Mouse (Mus musculus) frontal cortex, postnatal 36 days (tissue): ENCODE data around the gene Best1.

Experiments
- DNase-seq, 2 experiments: peaks; one replicate each; pipeline ENCODE4 v3.0.0; 2022; ENCODE audit warnings: low spot score in 2 of 2

Gene Best1

GRCm38 (mm10) chr19:10001206-10001969 is at the start of gene Best1, which contains the start of gene Rab3il1:
Best1 (minus strand) TSS chr19:10001633.
Rab3il1 (plus strand) TSS chr19:10001669.
- DNase-seq = no peak

DNA sequence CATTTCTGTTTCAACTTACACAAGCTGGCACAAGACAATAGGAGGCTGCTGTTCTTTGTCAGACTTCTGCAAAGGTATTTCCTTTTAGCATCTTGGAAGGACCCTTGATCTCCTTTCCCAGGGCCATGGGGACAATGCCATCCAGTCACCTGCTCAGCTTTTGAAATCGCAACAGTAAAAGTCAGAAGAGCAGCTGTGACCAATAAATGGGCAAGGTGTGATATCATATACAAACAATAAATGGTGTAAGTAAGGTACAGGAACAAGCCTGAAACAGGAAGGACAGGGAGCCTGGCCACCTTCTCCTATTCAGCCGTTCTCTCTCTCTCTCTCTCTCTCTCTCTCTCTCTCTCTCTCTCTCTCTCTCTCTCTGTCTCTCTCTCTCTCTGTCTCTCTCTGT is 49.0 kb upstream of the Best1 start:
- no peak for DNase-seq

GRCm38 (mm10) chr19:10049533-10049932 is 48.1 kb upstream of the Best1 start:
- DNase-seq = no peak

- no peak for DNase-seq
Observed at GRCm38 (mm10) chr19:10046983-10047382, 45.5 kb upstream of the Best1 start.

- DNase-seq = no peak
Observed at GRCm38 (mm10) chr19:10046346-10046745, 44.9 kb upstream of the Best1 start.

DNA sequence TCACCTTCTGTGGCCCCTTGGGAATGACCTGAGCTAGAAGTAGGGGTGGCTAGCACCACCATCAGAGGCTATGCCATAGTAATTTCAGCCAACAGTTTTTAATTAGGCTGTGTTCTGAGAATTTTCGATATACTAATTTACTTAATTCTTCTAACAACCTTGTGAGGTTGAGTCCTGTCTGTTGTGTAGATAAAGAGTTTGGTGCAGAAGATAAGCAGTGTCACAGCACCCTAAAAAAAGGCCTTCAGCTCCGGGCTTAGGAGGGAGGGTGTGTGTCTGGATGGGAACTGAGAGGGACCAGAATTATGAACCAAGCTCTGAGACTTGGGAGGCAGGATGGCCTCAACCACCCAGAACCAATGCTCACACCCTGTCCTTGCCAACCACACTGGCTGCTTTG is 44.3 kb upstream of the Best1 start:
- DNase-seq = no peak

GRCm38 (mm10) chr19:10043643-10044042 is 42.2 kb upstream of the Best1 start:
- no peak for DNase-seq

- no peak for DNase-seq
Observed at GRCm38 (mm10) chr19:10042816-10043215, 41.4 kb upstream of the Best1 start.

DNA sequence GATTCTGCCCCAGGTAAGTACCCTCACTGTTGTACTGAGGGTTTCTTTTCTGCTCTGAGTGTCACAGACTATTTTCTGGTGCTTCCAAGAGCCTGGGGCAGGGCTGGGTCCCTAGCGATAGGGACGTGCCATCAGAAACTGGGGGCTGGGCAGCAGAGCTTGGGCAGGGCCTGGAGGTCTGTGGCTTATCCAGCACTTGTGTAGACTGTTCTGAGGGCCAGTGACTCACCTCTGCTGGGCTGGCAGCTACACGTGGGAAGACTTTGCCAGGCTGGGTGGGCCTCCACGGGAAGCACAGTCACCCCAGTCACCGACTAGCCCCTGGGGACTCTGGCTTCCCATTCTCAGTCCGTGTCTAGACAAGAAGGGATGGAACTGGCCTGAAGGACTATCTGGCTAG is 40.8 kb upstream of the Best1 start:
- DNase-seq = peak in 1 of 2 experiments; percentile 22

- peak; percentile 67 to 77 for DNase-seq
Observed at GRCm38 (mm10) chr19:10041388-10042148, 40.1 kb upstream of the Best1 start, which contains the start of gene Fads3. Fads3 (plus strand) TSS chr19:10041569.

DNA sequence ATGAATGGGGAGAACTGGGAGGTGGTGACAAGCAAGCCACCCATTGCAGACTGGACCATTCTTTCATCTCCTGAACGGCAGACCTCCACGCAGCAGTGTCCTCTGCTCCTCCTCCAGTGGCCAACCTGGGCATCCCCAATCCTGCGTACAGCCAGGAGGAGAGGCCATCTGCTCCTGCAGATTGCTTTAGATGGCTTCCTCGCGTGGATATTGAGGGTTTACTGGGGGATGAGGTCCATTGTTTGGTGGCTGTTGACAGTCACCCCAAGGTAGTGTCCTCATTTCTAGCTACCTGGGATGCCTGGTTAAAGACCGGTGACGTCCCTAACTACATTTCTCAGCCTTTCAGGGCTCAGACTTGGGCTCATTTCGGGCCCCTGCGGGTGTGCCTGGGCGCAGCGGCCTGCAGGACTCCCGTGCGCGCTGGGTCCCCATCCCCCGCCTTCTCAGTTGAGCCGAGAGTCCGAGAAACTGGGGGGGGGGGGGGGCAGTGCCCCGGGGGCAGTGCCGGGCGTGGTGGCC is 39.5 kb upstream of the Best1 start:
- peak; percentile 15 to 21 for DNase-seq

DNA sequence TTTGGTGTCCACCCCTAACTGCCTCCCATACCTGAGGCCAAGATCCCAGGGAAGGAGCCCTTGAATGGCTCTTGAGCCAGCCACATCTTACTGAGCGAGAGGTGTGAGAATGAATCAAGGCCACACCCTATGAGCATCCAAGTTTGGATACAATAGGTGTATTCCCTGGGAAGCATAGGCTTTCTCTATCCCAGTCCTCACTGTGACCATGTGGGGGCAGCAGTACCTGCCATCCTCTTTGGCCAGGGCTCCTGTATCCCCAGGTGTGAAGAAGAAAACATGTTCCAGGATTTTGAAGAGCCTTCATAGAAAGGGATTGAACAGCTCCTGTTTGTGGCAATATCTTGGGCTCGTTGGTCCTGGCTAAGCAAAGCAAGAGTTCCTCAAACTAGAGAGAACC is 38.2 kb upstream of the Best1 start:
- DNase-seq = no peak

- DNase-seq = no peak
Observed at GRCm38 (mm10) chr19:10038910-10039309, 37.5 kb upstream of the Best1 start.

GRCm38 (mm10) chr19:10038364-10038763 is 36.9 kb upstream of the Best1 start:
- no peak for DNase-seq

DNA sequence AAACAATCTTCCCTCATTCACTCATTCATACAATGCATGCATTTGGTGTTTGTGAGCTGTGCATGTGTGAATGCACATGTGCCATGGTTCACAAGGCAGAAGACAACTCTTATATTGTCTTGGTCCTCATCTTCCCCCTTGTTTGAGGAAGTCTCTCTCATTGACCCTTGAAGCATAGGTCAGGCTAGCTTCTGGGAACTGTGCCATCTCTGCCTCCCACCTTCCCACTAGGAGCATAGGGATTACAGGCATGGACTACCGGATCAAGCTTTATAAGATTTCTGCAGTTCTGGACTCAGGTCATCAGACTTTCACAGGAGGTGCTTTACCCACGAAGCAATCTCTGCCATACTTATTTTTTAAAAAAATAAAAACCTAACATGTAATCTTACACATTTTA is 36.1 kb upstream of the Best1 start:
- DNase-seq = no peak

DNA sequence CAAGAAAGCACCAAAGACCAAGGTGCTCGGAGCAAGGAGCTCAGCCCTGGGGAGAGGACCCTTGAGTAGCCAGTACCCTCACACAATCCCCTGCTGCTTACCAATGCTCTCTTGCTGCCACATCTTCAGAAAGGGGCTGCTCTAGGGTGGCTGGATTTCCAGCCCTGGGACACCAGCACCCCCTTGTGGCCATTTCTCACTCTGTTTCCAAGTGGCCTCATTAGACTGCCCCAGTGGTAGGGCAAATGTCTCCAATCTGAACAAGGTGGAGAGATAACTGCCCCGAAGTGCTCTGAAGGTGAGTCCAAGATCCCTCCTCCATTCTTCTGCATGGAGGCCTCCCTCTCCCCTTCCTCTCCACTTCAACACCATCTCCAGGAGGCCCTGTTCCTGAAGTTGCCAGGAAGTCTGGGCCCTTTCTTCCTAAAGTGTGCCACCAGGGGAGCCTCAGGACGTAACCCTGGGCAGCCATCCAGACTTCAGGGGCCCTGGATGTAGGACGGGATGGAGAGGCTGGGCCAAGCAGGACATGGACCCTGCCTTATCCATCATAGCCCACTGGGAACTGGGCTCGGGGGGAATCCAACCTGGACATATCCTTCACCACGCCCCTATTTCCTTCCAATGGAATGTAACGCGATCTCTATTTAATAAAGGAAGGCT is 33.5 kb upstream of the Best1 start:
- DNase-seq = peak; percentile 78 to 80

DNA sequence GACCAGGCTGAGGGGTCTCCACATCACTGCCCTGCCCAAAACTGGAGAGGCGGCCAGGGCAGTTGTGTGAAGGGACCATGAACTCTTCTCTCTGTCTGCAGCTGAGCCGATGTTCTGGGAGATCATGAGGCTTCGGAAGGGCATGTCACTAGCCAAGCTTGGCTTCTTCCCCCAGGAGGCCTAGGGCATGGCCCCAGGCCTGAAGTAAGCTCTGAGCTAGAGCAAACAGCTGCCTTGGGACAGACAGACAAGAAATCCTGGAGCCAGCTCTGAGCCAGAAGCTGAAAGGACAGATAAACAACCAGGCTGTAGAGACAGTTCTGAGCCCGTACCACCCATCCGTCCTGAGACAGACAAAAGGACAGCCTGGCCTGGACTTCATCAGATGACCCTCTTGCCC is 32.9 kb upstream of the Best1 start:
- no peak for DNase-seq

- DNase-seq = peak; percentile 62 to 69
Observed at GRCm38 (mm10) chr19:10033211-10033973, 32.0 kb upstream of the Best1 start.

- no peak for DNase-seq
Observed at GRCm38 (mm10) chr19:10029746-10030145, 28.3 kb upstream of the Best1 start.

DNA sequence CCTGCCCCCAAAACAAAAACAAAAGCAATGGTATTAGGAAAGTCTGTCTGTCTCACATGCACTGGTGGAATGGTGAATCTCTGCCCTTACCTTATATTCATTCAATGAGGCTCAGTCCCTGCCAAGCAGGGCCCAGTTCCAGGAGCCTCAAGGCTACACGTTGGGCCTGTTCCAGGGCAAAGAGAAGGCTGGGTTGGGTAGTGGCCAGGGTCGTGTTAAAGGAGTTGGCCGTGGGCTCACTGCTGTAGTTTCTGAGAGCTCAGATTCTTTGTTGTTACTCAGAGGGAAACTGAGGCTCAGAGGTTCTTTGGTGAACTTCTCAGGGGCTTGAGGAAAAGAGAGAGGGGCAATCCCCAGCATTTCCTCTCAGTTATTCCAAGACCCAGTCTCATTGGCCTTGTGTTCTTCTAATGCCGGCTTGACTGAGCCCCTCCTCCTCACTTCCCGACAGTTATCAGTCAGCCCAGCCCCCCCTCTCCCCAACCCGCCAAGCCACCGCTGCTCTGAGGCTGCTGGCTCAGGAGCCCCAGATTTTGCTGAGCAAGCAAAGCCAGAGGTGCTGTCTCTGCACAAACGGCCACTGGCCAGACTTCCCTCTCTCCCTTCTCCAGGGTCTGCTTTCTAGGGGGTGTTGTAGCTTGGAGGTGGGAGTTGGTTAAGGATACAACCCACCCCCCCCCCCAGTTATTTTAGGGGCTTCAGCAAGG is 23.9 kb upstream of the Best1 start:
- DNase-seq = peak in 1 of 2 experiments; percentile 44

- DNase-seq = no peak
Observed at GRCm38 (mm10) chr19:10023304-10023758, 21.9 kb upstream of the Best1 start.
